Mouse (Mus musculus) midbrain, embryonic 14.5 days (tissue): ENCODE results near the gene Gatm. TPM values are rescaled to one million over a fixed set of nuclear protein-coding genes. Genes with fewer than 3 reads are reported as not detected.

ENCODE experiments used
- ATAC-seq: fragments of 200-750 bp; cut with Nextera tagmentation; 2 replicates; pipeline ENCODE4 v1.8.0; 2017; ENCODE audit warnings: moderate number of reproducible peaks, moderate library complexity; ENCODE audit not compliant: low FRiP score, low TSS enrichment
- DNase-seq: peaks from one replicate; pipeline ENCODE4 v3.0.0-alpha.2; 2015
- H3K27ac ChIP-seq: fragments of 300-500 bp; sonication (generic); replicated peaks from 2 replicates; pipeline ENCODE4 v1.5.1; 2014; ENCODE audit warnings: mild to moderate bottlenecking, low read depth, low read length, moderate library complexity
- H3K27me3 ChIP-seq: fragments of 300-500 bp; sonication (generic); 2 replicates; pipeline ENCODE4 v1.6.1; 2014; ENCODE audit warnings: low read length, control low read depth, mixed read lengths; ENCODE audit not compliant: control insufficient read depth, insufficient read depth
- H3K36me3 ChIP-seq: fragments of 300-500 bp; sonication (generic); 2 replicates; pipeline ENCODE4 v1.6.1; 2014; ENCODE audit warnings: low read length, control low read depth; ENCODE audit not compliant: control insufficient read depth, insufficient read depth
- H3K4me1 ChIP-seq: fragments of 300-500 bp; sonication (generic); 2 replicates; pipeline ENCODE4 v1.6.1; 2014; ENCODE audit warnings: mild to moderate bottlenecking, antibody characterized with exemption, low read length, control low read depth; ENCODE audit not compliant: control insufficient read depth, insufficient read depth
- H3K4me2 ChIP-seq: fragments of 300-500 bp; sonication (generic); 2 replicates; pipeline ENCODE4 v1.6.1; 2014; ENCODE audit warnings: mild to moderate bottlenecking, low read length, moderate library complexity
- H3K4me3 ChIP-seq: fragments of 300-500 bp; sonication (generic); replicated peaks from 2 replicates; pipeline ENCODE4 v1.5.1; 2014; ENCODE audit warnings: low read depth, low read length
- H3K9ac ChIP-seq: fragments of 300-500 bp; sonication (generic); replicated peaks from 2 replicates; pipeline ENCODE4 v1.6.1; 2014; ENCODE audit warnings: mild to moderate bottlenecking, low read length, moderate library complexity
- H3K9me3 ChIP-seq: fragments of 300-500 bp; sonication (generic); 2 replicates; pipeline ENCODE4 v1.6.1; 2016; ENCODE audit warnings: low read length, control low read depth, mixed read lengths; ENCODE audit not compliant: control insufficient read depth
- WGBS: fragments of 180-500 bp; shearing (Covaris S2); extraction: QIAGEN DNeasy Blood & Tissue Kit; methylation state at CpG from one replicate; pipeline ENCODE4 v1.1.7; 2014; 5-methylcytosine and 5-hydroxymethylcytosine counted together
- polyA plus RNA-seq: library from polyadenylated mRNA; unstranded; fragments of >200 nt; fragmentation: Nextera tagmentation; extraction: Ambion mirVana; gene quantifications from 2 replicates; pipeline ENCODE4 v1.2.1, GENCODE M21; 2014

Gene Gatm
- 27.8 and 39.6 TPM in 2 replicates for polyA plus RNA-seq

- Histone ChIP-seq H3K4me1 (0 out of 2 replicates have a peak, but pooled peaks cover 4% of the 10 kb centered on the region), H3K27ac (no peak within 1 kb of the TSS), H3K4me2 (peak within 1 kb of the TSS; percentile 78), H3K36me3 (no peaks in the 10 kb centered on the region), H3K4me3 (peak within 1 kb of the TSS; percentile 60), H3K9ac (peak within 1 kb of the TSS; percentile 75), H3K9me3 (no peaks in the 10 kb centered on the region), H3K27me3 (0 out of 2 replicates have a peak, but pooled peaks cover 4% of the 10 kb centered on the region)
- WGBS: 2% methylated on average over 48 of the region's 48 CpGs
- peak; percentile 92 for DNase-seq
- peak; percentile 95 for ATAC-seq
Observed at GRCm38 (mm10) chr2:122610746-122611653, at the start of gene Gatm. Gene Gatm, minus strand, starts transcription at chr2:122611303.

GRCm38 (mm10) chr2:122659825-122660224 is 48.7 kb upstream of the Gatm start:
- no peak for ATAC-seq
- Histone ChIP-seq H3K27ac (no peak overlapping the region), H3K36me3 (no peaks in the 10 kb centered on the region), H3K4me1 (no peaks in the 10 kb centered on the region), H3K9me3 (no peaks in the 10 kb centered on the region), H3K4me3 (no peak overlapping the region), H3K9ac (no peak overlapping the region), H3K4me2 (no peak overlapping the region), H3K27me3 (no peaks in the 10 kb centered on the region)
- WGBS: 93% methylated on average over 7 of the region's 7 CpGs
- DNase-seq: no peak

GRCm38 (mm10) chr2:122657707-122658524 is 46.8 kb upstream of the Gatm start:
- Histone ChIP-seq H3K9me3 (no peaks in the 10 kb centered on the region), H3K4me1 (no peaks in the 10 kb centered on the region), H3K9ac (no peak overlapping the region), H3K36me3 (no peaks in the 10 kb centered on the region), H3K4me2 (no peak overlapping the region), H3K27ac (no peak overlapping the region), H3K4me3 (no peak overlapping the region), H3K27me3 (no peaks in the 10 kb centered on the region)
- ATAC-seq (no peak), DNase-seq (no peak)
- WGBS: 90% methylated on average over 11 of the region's 11 CpGs

GRCm38 (mm10) chr2:122656767-122657166 is 45.7 kb upstream of the Gatm start:
- Histone ChIP-seq H3K27me3 (no peaks in the 10 kb centered on the region), H3K4me2 (no peak overlapping the region), H3K4me1 (no peaks in the 10 kb centered on the region), H3K4me3 (no peak overlapping the region), H3K9me3 (no peaks in the 10 kb centered on the region), H3K9ac (no peak overlapping the region), H3K36me3 (no peaks in the 10 kb centered on the region), H3K27ac (no peak overlapping the region)
- DNase-seq: no peak
- WGBS: 59% methylated on average over 9 of the region's 9 CpGs
- no peak for ATAC-seq

GRCm38 (mm10) chr2:122656052-122656451 is 44.9 kb upstream of the Gatm start:
- no peaks in the 10 kb centered on the region for H3K27me3 ChIP-seq
- WGBS: 68% methylated on average over 2 of the region's 2 CpGs
- no peak for ATAC-seq
- DNase-seq: no peak
- H3K36me3 ChIP-seq: no peaks in the 10 kb centered on the region
- no peaks in the 10 kb centered on the region for H3K9me3 ChIP-seq
- H3K4me3 ChIP-seq: no peak overlapping the region
- no peak overlapping the region for H3K4me2 ChIP-seq
- H3K9ac ChIP-seq: no peak overlapping the region
- H3K4me1 ChIP-seq: no peaks in the 10 kb centered on the region
- no peak overlapping the region for H3K27ac ChIP-seq

GRCm38 (mm10) chr2:122652096-122653084 is 41.3 kb upstream of the Gatm start:
- no peak overlapping the region for H3K27ac ChIP-seq
- ATAC-seq (no peak), DNase-seq (no peak)
- H3K9me3 ChIP-seq: no peaks in the 10 kb centered on the region
- no peak overlapping the region for H3K4me2 ChIP-seq
- H3K9ac ChIP-seq: no peak overlapping the region
- no peaks in the 10 kb centered on the region for H3K4me1 ChIP-seq
- 77% methylated on average over 17 of the region's 17 CpGs for WGBS
- H3K36me3 ChIP-seq: no peaks in the 10 kb centered on the region
- H3K4me3 ChIP-seq: no peak overlapping the region
- H3K27me3 ChIP-seq: no peaks in the 10 kb centered on the region

GRCm38 (mm10) chr2:122638673-122639072 is 27.6 kb upstream of the Gatm start:
- WGBS: 53% methylated on average over 5 of the region's 5 CpGs
- Histone ChIP-seq H3K36me3 (peaks cover 6% of the 10 kb centered on the region), H3K4me1 (no peaks in the 10 kb centered on the region; the same call in 1 of the 2 replicates), H3K27ac (no peak overlapping the region), H3K4me3 (no peak overlapping the region), H3K9ac (no peak overlapping the region), H3K9me3 (no peaks in the 10 kb centered on the region), H3K27me3 (peaks cover 9% of the 10 kb centered on the region; the same call in 1 of the 2 replicates), H3K4me2 (no peak overlapping the region)
- ATAC-seq (no peak), DNase-seq (no peak)

- Histone ChIP-seq H3K9ac (peak overlapping the region; percentile 39; the same call in 1 of the 2 replicates), H3K36me3 (peaks cover 12% of the 10 kb centered on the region), H3K27me3 (peaks cover 9% of the 10 kb centered on the region; the same call in 1 of the 2 replicates), H3K9me3 (no peaks in the 10 kb centered on the region), H3K4me1 (no peaks in the 10 kb centered on the region; the same call in 1 of the 2 replicates), H3K4me3 (peak overlapping the region; percentile 38), H3K27ac (no peak overlapping the region), H3K4me2 (peak overlapping the region; percentile 69)
- no peak for ATAC-seq
- no peak for DNase-seq
- 30% methylated on average over 12 of the region's 12 CpGs for WGBS
Observed at GRCm38 (mm10) chr2:122638029-122638428, 26.9 kb upstream of the Gatm start.
